Mouse (Mus musculus) liver, adult 2 months (tissue): ENCODE measurements at regions not wholly inside any gene's neighbourhood (a gene's known extent, or its start where the extent isn't known, plus 50 kb on each side); places are given as distances from the start of the nearest gene placed in this dataset.

Experiments
- CTCF ChIP-seq: fragments of 200-500 bp; IDR thresholded peaks from 2 replicates; pipeline ENCODE4 v1.5.1; 2011; ENCODE audit warnings: low read depth, low read length, control low read depth
- POLR2A ChIP-seq: fragments of 200-500 bp; IDR thresholded peaks from 2 replicates; pipeline ENCODE4 v1.6.1; 2011; ENCODE audit warnings: low read length, control low read depth; ENCODE audit not compliant: insufficient read depth; ENCODE audit errors: extremely low read depth

DNA sequence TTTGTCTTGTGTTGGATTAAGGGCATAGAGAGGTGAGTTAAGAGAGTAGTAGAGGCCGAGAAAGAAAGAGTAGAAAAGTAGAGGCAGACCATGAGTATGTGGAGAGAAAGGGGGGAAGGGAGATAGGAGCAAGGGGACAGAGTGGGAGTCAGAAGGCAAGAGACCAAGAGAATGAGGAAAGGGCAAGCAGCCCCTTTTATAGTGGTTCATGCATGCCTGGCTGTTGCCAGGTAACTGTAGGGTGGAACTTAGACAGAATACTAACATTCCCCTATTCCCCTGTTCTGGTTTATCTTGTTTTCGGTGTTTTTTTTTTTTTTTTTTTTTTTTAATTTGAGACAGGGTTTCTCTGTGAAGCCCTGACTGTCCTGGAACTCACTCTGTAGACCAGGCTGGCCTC lies 247.7 kb downstream of the Slco6d1 start:
- no peak for TF ChIP-seq CTCF
- TF ChIP-seq POLR2A, result no peak
